Mouse (Mus musculus) lung, postnatal 0 days (tissue): Measurements from ENCODE around the gene Ctdsp1.

ENCODE experiments used
- CTCF ChIP-seq: IDR thresholded peaks from 2 replicates; pipeline ENCODE4 v1.5.1; 2016; ENCODE audit warnings: antibody characterized with exemption, mild to moderate bottlenecking
- EP300 ChIP-seq: IDR thresholded peaks from 2 replicates; pipeline ENCODE4 v1.6.1; 2016; ENCODE audit warnings: antibody characterized with exemption, mild to moderate bottlenecking, control low read depth

DNA sequence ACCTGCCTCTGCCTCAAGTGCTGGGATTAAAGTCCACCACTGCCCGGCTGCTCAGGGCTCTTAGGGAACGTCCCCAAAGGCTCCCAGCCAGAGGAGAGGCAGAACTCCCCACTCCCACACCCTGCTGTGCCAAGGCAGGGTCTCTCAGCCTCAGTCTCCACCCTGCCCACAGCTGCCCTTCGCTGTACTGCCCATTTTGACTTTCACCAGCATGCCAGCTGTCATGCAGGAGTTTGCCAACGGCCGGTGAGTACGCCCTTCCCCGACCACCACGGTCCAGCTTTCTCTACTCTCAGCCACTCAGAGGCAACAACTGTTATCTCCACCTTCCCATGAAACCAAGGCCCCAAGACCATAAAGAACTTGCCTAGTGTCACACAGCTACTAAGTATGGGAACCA lies 6.8 kb upstream of the Ctdsp1 start:
- no peak for TF ChIP-seq CTCF
- TF ChIP-seq EP300 = no peak
